10 mouse cellular contexts compared by ENCODE assay signal in the genomic region with DNA sequence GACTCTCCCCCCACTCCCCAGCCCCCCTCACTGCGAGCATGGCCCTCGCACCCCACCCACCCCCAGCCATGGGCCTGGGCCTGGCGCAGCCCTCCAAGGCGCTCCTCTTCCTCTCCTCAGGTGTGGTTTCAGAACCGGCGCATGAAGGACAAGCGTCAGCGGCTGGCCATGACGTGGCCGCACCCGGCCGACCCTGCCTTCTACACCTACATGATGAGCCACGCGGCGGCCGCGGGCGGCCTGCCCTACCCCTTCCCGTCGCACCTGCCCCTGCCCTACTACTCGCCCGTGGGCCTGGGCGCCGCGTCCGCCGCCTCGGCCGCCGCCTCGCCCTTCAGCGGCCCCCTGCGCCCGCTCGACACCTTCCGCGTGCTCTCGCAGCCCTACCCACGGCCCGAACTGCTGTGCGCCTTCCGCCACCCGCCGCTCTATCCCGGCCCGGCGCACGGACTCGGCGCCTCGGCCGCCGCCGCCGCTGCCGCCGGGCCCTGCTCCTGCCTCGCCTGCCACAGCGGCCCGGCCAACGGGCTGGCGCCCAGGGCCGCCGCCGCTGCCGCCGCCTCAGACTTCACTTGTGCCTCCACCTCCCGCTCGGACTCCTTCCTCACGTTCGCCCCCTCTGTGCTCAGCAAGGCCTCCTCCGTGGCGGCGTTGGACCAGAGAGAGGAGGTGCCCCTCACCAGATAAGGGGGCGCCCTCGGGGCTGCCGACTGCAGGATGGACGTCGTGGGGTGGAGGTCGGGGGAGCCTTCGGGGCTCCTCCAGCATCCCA. TPM values are rescaled to one million over a fixed set of nuclear protein-coding genes. Genes with fewer than 3 reads are reported as not detected.
DNase-seq lines count a peak whose midpoint lies in the region; ATAC-seq and TF ChIP-seq lines count a peak whose summit lies in the region.
"Had no signal": no experiment of that assay in that cellular context is flagged by ENCODE, and none has a peak within 500 bp of the region (broad histone marks: within the 10 kb centered on the region; RNA-seq: fewer than 3 reads in every experiment).

No protein-coding gene starts in this region.

- 6% methylated on average over 61 of the region's 81 CpGs for WGBS in heart, embryonic 14.5 days
- 2% methylated on average over 65 of the region's 81 CpGs for WGBS in hindbrain, embryonic 13.5 days
- 1% methylated on average over 80 of the region's 81 CpGs for WGBS in midbrain, embryonic 14.5 days

- peak overlapping the region; percentile 32 to 34 for H3K4me3 ChIP-seq in heart, embryonic 14.5 days (ENCODE audit: control insufficient read depth in 1 of 2, insufficient read depth in 1 of 2, low read depth in 1 of 2, low read length in 2 of 2)
- 0 out of 2 replicates have a peak overlapping the region, but pooled peaks have one; percentile 17 for H3K4me3 ChIP-seq in bone marrow macrophage, adult 2 months (ENCODE audit: insufficient read depth, low read length)
- peak overlapping the region; percentile 35 for H3K4me3 ChIP-seq in hindbrain, embryonic 13.5 days
- H3K4me3 ChIP-seq in midbrain, embryonic 14.5 days (replicated peaks; ENCODE audit: low read depth, low read length) = peak overlapping the region; percentile 17

- no peak overlapping the region for H3K27ac ChIP-seq in heart, embryonic 14.5 days (replicated peaks in 1 of 2; ENCODE audit: control insufficient read depth in 1 of 2, insufficient read depth in 1 of 2, low read depth in 2 of 2, low read length in 2 of 2)
- no peak overlapping the region for H3K27ac ChIP-seq in bone marrow macrophage, adult 2 months (ENCODE audit: insufficient read depth, low read depth, low read length)
- H3K27ac ChIP-seq in hindbrain, embryonic 13.5 days = peak overlapping the region; percentile 82
- 0 out of 2 replicates have a peak overlapping the region, but pooled peaks have one; percentile 20 for H3K27ac ChIP-seq in midbrain, embryonic 14.5 days (replicated peaks; ENCODE audit: low read depth, low read length)

- intact Hi-C loops in left cerebral cortex, postnatal 14 days (cut with DNase I) = loop anchor here (10.0 kb wide), 2 partner anchors 152 to 312 kb away; a partner anchor contains a TSS

- no peak for TF ChIP-seq CTCF in bone marrow macrophage, adult 2 months (IDR thresholded peaks at IDR 0.05; ENCODE audit: low read depth, low read length)

- no peak for DNase-seq in heart, adult 8-10 months (ENCODE audit: low spot score)
- DNase-seq in midbrain, embryonic 14.5 days = peak; percentile 31
- DNase-seq in spleen, adult 12 weeks (ENCODE audit: low spot score) = no peak
- no peak for DNase-seq in left cerebral cortex, postnatal 14 days (ENCODE audit: low spot score in 2 of 2)
- DNase-seq in left cerebral cortex, adult 11 months (ENCODE audit: low spot score) = no peak
- DNase-seq: cerebellum, adult 2 months had no signal

- peaks cover 0 to 16% of the 10 kb centered on the region in 2 experiments; a peak in 3 of 4 replicates for H3K4me1 ChIP-seq in heart, embryonic 14.5 days (ENCODE audit: control insufficient read depth in 2 of 2, insufficient read depth in 2 of 2, low read length in 2 of 2)
- no peaks in the 10 kb centered on the region for H3K4me1 ChIP-seq in bone marrow macrophage, adult 2 months (ENCODE audit: control insufficient read depth, insufficient read depth, low read length)
- H3K4me1 ChIP-seq in hindbrain, embryonic 13.5 days (replicated peaks) = peaks cover 19% of the 10 kb centered on the region
- H3K4me1 ChIP-seq in midbrain, embryonic 14.5 days (ENCODE audit: control insufficient read depth, insufficient read depth, low read length) = no peaks in the 10 kb centered on the region

- 0 out of 2 replicates have a peak overlapping the region, but pooled peaks have one; percentile 30 for H3K9ac ChIP-seq in heart, embryonic 14.5 days (ENCODE audit: low read length)
- peak overlapping the region; percentile 66 for H3K9ac ChIP-seq in hindbrain, embryonic 13.5 days
- 0 out of 2 replicates have a peak overlapping the region, but pooled peaks have one; percentile 23 for H3K9ac ChIP-seq in midbrain, embryonic 14.5 days (replicated peaks; ENCODE audit: low read length)

- no peaks in the 10 kb centered on the region for H3K9me3 ChIP-seq in heart, embryonic 14.5 days (ENCODE audit: control insufficient read depth, low read length)
- H3K9me3 ChIP-seq in hindbrain, embryonic 13.5 days = no peaks in the 10 kb centered on the region
- no peaks in the 10 kb centered on the region for H3K9me3 ChIP-seq in midbrain, embryonic 14.5 days (ENCODE audit: control insufficient read depth, low read length)

- ATAC-seq in heart, embryonic 14.5 days (ENCODE audit: insufficient number of reproducible peaks, insufficient read depth, low FRiP score, low read depth) = no peak
- ATAC-seq in hindbrain, embryonic 13.5 days (ENCODE audit: low FRiP score) = no peak
- no peak for ATAC-seq in midbrain, embryonic 14.5 days (ENCODE audit: low FRiP score, low TSS enrichment)

- H3K27me3 ChIP-seq in heart, embryonic 14.5 days (ENCODE audit: control insufficient read depth, insufficient read depth, low read length) = peaks cover 100% of the 10 kb centered on the region
- peaks cover 95% of the 10 kb centered on the region for H3K27me3 ChIP-seq in hindbrain, embryonic 13.5 days
- peaks cover 98% of the 10 kb centered on the region for H3K27me3 ChIP-seq in midbrain, embryonic 14.5 days (ENCODE audit: control insufficient read depth, insufficient read depth, low read length)

- H3K4me2 ChIP-seq in heart, embryonic 14.5 days (ENCODE audit: low read length) = peak overlapping the region; percentile 66
- peak overlapping the region; percentile 51 for H3K4me2 ChIP-seq in hindbrain, embryonic 13.5 days
- H3K4me2 ChIP-seq in midbrain, embryonic 14.5 days (ENCODE audit: low read length) = peak overlapping the region; percentile 45

- no peak for TF ChIP-seq POLR2A in bone marrow macrophage, adult 2 months (IDR thresholded peaks at IDR 0.05; ENCODE audit: borderline replicate concordance, low read depth, low read length)

- H3K36me3 ChIP-seq in heart, embryonic 14.5 days (ENCODE audit: control insufficient read depth, insufficient read depth, low read length) = no peaks in the 10 kb centered on the region
- no peaks in the 10 kb centered on the region for H3K36me3 ChIP-seq in hindbrain, embryonic 13.5 days
- no peaks in the 10 kb centered on the region for H3K36me3 ChIP-seq in midbrain, embryonic 14.5 days (ENCODE audit: control insufficient read depth, insufficient read depth, low read length)

RNA-seq across cellular contexts. Expression of a gene that starts 3.3 kb away (rescaled TPM):
- not detected in 2 replicates for polyA plus RNA-seq in heart, embryonic 14.5 days (2014; fragmentation: Nextera tagmentation; extraction: Ambion mirVana)
- total RNA-seq in heart, adult 8-10 months (2022) = not detected
- not detected in 2 replicates for polyA plus RNA-seq in bone marrow macrophage, adult 2 months (2012; ENCODE audit: insufficient read depth, insufficient read length, missing spikeins)
- polyA plus RNA-seq in hindbrain, embryonic 13.5 days (2015; fragmentation: Nextera tagmentation; extraction: Ambion mirVana) = 3.5 and 3.7 TPM in 2 replicates
- 1.3 and 1.5 TPM in 2 replicates for polyA plus RNA-seq in midbrain, embryonic 14.5 days (2014; fragmentation: Nextera tagmentation; extraction: Ambion mirVana)
- not detected for total RNA-seq in left cerebral cortex, postnatal 14 days (2021)
- total RNA-seq: MEL had no signal

RNA-seq across cellular contexts. Expression of a gene that starts 55.9 kb away (rescaled TPM):
- not detected in 2 replicates for polyA plus RNA-seq in heart, embryonic 14.5 days (2014; fragmentation: Nextera tagmentation; extraction: Ambion mirVana)
- not detected for total RNA-seq in heart, adult 8-10 months (2022)
- not detected in 2 replicates for polyA plus RNA-seq in bone marrow macrophage, adult 2 months (2012; ENCODE audit: insufficient read depth, insufficient read length, missing spikeins)
- polyA plus RNA-seq in hindbrain, embryonic 13.5 days (2015; fragmentation: Nextera tagmentation; extraction: Ambion mirVana) = not detected in 2 replicates
- not detected in 2 replicates for polyA plus RNA-seq in midbrain, embryonic 14.5 days (2014; fragmentation: Nextera tagmentation; extraction: Ambion mirVana)
- total RNA-seq in left cerebral cortex, postnatal 14 days (2021) = not detected
- total RNA-seq: MEL had no signal
- polyA plus RNA-seq: cerebellum, adult 2 months had no signal

Comparison
In these comparisons a context has a peak if more than half of its experiments do, and no peak if none do; other contexts are left out.
1. H3K27ac ChIP-seq: peak in hindbrain, embryonic 13.5 days (single experiment) and midbrain, embryonic 14.5 days (single experiment); none in heart, embryonic 14.5 days (0 of 2) and bone marrow macrophage, adult 2 months (single experiment).
2. Peak in every context shown above with its lines, with median percentiles within 50 percentile points of each other: H3K4me2 ChIP-seq, H3K4me3 ChIP-seq and H3K9ac ChIP-seq.